Mouse (Mus musculus): Measurements from ENCODE around the gene Nt5c3b.

DNA sequence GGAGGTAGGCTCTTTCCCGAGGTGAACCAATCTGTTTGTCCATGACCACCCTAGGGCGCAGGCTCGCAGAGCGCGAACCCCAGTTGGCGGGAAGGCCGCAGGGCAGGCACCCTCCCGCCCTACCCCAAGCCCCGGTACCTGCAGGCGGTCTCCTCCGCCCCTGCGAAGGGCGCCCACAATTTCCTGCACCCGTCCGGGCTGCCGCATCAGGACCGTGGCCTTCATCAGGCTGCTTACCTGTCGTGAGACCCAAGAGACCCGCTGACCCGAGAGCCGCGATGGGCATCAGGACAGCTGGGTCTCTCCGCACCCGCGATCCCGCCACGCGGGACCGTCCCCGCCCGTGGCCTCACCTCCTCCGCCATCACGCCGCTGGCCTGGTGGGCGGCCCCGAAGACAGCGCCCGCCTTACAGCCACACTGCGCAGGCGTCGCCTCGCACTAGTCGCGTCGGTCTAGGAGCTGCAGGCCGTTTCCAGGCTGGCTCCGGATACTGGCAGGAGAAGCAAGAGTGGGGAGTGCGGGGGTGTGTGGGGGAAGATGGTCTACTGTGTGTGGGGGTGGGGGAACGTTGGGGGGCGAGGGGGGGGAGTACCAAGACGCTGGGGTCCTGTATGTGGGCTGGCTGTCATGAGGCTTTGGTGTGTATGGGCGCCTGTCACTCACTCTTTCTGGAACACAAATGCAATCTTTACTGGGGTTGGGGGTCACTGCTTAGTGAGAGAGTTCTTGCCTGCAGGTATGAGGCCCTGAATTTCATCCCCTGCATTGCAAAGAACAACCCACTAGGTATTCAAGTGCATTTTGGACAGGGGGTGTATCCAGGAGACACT lies 701 bp downstream of the Nt5c3b start:
- TF ChIP-seq MAFK (IDR thresholded peaks at IDR 0.05; ENCODE audit: insufficient read depth, low read depth, low read length) (no peak), ZC3H11A (IDR thresholded peaks at IDR 0.05; ENCODE audit: borderline replicate concordance, low read depth, low read length) (no peak), ZNF384 (IDR thresholded peaks at IDR 0.05; ENCODE audit: low read depth, low read length) (no peak), CHD2 (IDR thresholded peaks at IDR 0.05; ENCODE audit: low read depth, low read length) (no peak)
